Mouse (Mus musculus): ENCODE results near the gene Serpini1.
"Not testable (repeated sequence)": the region's sequence is repeated elsewhere in the genome, so short reads cannot be mapped to it uniquely, and the experiment has no call there.

The Serpini1 gene

DNA sequence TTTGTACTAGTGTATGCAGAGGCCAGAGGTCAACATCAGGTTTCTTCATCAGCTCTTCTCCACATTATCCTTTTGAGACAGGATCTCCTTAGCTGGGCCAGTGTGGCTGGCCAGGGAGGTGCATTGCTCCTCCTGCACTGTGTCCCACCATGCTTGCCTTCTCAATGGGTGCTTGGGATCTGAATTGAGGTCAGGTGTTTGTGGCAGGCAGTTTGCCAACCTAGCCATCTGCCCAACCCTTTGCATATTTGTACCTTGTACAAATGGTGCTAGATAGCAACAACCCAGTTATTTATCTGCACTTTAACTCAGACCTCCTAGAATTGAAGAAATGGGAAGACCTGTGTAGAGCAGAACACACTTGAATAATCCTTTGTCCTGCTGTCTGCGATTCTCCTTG is 78.3 kb downstream of the Serpini1 start:
- in situ Hi-C loops (cut with MboI) = no loop called here

DNA sequence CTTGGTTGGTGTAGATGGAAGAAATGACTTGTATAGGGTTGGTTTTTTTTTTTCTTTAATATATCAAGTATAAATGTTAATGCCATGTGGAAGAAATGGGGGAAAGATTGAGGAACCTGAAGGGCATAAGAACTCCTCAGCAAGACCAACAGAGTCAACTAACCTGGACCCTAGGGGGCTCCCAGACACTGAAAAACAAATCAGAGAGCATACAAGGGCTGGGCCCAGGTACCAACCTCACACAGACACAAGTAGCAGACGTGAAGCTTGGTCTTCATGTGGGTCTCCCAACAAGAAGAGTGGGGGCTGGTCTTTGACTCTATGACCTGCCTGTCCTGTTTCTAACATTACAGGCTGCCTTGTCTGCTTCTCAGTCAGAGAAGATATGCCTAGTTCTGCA is 82.2 kb downstream of the Serpini1 start:
- in situ Hi-C loops (cut with MboI) = no loop called here

DNA sequence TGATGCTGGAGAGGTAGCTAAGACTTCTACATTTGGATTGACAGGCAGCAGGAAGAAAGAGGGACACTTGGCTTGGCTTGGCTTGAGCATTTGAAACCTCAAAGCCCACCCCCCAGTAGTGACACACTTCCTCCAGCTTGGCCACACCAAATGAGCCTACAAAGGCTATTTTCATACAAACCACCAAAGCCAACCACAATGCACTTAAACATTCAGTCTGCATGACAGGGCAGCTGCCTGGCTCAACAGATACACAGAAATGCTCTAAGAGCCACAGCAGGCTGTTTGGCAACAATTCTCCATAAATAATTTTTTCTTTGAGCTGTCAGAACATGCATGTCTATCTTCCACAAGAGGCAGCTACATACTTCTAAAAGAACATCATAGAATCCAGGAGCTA is 90.2 kb downstream of the Serpini1 start:
- in situ Hi-C loops (cut with MboI) = no loop called here

DNA sequence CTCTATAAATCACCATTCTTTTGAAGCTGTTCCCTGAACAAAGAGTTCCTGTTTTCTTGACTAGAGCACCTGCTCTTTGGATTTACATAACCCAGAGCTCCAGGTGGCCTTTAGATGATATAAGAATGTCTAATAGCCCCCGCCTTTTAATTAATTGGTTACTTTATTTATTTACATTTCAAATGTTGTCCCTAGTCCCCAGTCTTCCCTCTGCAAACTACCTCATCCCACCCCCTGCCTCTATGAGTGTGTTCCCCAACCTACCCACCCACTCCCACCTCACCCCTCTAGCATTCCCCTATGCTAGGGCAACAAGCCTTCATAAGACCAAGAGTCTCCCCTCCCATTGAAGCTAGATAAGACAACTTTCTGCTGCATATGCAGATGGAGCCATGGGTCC is 90.9 kb downstream of the Serpini1 start:
- in situ Hi-C loops (cut with MboI) = no loop called here

DNA sequence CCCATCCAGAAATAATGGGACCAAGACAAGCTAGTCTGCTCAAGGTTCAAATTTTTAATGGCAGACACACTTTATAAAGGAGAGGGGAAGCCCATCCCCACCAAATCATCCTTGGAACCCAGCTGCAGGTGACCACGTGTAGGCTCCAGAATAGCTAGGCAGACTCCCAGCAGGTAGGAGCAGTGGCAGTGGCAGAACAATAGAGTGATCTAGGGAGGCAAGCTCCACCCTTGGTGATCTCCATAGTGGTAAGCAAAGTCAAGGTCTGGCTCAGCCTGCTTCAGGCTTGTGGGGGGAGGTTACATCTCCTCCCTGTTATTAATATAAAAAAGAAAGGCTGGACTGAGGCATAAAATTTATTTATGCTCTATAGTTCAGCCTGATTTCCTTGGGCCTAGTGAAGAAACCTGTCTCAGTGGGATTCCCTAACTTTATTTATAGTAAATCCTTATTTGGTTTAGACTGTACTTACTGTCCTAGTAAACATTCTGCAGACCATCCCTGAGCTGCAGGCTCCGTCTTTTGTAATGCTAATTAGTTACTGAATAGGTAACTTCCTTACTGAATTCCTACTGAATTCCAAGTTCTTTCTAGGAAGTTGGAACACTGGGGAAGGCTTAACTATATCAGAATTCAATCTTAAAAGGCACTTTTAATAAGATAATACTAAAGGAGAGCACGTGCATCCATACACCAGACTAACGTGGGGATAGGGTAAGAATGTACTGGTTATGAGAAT is 93.2 kb downstream of the Serpini1 start:
- in situ Hi-C loops (cut with MboI) = not testable (repeated sequence)

DNA sequence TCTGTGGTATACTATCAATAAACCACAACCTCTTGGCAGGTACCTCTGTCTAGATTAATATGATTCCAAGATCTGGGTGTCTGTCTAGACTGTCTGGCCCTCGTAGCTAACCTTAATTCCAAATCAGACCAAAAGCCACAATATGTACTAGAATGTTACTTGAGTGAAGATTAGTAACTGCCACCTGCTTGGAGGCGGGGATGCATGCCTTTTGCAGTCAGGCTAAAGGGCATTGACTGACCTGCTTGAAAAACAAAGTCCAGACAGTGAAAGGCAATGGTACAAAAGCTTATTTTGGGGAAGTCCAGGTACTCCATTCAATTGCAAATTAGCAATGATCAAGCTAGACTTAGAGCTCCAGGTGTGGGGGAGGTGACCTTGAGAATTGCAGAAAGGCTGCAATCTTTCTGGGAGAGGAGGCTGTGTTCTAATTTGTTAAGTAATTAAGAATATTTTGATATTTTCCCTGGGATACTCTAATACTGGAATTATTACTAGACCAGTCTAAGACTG is 94.3 kb downstream of the Serpini1 start:
- in situ Hi-C loops (cut with MboI) = no loop called here

DNA sequence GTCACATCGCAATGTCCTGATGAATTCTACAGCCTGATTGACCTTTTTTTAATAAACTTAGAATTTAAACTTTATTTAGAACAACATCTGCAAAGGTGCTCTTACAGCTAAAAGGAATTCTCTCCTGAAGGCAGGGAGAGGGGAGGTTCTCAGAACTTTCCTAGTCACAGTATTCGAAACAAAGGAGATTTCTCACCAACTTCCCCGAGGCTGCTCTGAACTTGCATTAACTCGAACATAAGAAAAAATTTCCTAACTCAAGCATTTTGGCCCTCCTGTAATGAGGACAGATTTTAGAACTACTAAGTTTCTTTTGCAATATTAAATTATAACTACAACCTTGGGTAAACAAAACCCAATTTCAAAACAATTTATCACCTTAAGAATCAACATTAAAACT is 96.6 kb downstream of the Serpini1 start:
- in situ Hi-C loops (cut with MboI) = not testable (repeated sequence)

DNA sequence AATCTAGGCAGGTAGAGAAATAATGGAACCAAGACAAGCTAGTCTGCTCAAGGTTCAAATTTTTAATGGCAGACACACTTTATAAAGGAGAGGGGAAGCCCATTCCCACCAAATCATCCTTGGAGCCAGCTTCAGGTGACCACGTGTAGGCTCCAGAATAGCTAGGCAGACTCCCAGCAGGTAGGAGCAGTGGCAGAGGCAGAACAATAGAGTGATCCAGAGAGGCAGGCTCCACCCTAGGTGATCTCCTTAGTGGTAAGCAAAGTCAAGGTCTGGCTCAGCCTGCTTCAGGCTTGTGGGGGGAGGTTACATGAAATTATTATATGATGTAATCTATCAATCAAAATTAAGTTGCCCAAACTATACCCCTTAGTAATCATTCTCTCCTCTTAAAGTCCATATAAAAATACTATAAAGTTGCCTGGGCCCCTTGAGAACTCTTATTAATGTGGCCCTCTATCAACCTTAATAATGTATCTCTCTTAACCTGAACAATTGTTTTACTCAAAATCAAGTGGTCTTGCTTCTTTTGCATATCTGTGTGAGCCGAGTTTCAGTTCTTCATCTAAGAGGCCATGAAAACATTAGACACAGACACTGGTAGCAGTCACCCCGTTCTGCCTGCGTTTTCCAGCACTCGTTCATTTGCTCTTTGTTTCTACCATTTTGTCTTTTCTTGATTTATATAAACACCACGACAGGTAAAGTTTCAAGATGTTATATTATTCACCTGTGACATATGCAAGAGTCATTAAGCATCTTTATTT is 98.4 kb downstream of the Serpini1 start:
- in situ Hi-C loops (cut with MboI) = no loop called here

DNA sequence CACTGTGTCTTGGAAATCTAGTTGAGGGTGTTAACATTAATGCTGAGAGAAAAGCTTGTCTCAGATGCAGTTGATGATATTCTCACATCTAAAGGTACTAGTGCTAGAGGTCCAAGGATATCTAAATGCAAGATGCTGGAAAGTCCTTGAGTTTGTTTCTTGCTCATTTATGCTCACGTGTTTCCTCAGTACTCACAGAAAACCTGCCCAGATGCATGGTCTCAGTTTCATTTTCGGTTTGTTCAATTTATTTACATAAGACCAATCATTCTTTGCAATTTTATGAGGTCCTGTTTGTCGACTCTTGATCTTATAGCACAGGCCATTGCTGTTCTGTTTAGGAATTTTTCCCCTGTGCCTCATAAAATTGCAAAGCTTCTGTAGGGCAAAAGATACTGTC is 109.6 kb downstream of the Serpini1 start:
- in situ Hi-C loops (cut with MboI) = no loop called here

DNA sequence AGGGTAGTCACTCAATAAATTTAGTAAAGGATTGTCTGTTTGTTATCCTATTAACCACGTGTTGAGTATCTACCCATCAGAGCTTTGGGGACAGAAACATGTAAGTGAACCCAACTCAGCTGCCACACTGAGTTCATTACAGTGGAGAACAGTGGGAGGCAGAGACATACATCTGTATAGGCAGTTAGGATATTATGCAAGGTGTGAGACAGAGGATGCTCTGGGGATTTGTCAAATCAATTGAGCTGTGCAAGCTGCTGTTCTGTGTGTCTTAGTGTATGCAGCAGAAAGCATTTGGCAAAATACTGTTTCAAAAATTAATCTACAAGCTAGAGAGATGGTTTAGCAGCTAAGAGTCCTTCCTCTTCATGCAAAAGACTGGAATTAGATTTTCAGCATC is 113.1 kb downstream of the Serpini1 start:
- in situ Hi-C loops (cut with MboI) = no loop called here

DNA sequence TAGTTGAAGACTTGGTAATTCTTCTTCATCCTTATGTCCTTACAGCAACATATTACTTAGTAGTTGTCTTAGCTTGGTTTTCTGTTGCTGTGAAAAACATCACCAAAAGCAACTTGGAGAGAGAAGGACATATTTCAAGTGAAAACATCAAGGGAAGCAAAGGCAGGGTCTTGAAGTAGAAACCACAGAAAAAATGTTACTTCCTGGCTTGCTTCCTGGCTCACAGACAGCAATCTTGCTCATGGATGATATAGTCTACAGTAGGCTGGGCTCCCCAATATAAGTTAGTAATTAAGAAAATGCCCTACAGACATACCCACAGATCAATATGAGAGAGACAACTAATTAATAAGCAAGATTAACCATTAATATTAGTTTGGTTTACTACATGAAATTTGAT is 125.5 kb downstream of the Serpini1 start:
- in situ Hi-C loops (cut with MboI) = no loop called here

DNA sequence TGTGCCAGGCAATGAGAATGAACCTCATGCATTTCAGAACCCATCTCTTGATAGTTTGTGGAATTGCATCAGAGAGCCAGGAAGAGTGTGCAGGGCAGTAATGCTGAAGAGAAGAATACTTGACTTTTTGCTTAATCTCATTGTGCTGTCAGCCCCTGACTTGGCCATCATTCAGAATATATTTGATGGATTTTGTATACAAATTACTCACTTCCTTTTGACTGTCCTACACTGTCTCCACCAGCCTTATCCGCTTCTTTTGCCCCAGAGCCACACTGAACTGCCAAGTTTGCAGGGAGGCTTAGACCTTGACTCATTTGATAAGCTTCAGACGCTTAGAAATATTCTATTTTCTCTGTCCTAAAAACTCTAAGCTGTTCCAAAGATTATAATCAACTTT is 129.4 kb downstream of the Serpini1 start:
- in situ Hi-C loops (cut with MboI) = no loop called here

DNA sequence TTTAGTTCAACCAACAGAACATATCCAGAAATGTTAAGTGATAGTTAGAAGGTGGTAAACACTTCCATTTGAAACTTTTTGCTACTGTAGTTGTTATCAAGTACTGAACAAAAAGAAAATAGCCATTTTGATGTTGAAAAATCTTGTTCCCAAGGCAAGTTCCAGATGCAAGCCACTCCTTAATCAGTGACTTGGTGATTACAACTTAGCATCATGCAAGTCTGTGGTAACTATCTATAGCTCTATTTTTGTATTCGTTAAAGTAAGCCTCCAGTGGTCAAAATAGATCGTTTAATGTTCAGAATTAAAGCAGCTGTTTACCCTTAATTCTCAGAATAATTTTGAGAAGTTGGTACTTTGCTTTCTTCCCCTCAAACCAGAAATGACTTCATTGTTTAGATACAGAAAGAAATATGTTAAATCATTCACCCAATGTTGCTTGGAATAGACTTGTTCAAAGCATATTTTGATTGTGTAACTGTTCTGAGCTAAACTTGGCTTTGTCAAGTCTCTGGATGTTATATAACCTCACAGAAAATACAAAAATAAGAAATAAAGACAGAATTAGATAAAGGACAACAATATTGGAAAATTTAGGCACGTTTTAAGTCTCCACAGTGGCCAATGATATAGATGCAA is 130.0 kb downstream of the Serpini1 start:
- in situ Hi-C loops (cut with MboI) = no loop called here

DNA sequence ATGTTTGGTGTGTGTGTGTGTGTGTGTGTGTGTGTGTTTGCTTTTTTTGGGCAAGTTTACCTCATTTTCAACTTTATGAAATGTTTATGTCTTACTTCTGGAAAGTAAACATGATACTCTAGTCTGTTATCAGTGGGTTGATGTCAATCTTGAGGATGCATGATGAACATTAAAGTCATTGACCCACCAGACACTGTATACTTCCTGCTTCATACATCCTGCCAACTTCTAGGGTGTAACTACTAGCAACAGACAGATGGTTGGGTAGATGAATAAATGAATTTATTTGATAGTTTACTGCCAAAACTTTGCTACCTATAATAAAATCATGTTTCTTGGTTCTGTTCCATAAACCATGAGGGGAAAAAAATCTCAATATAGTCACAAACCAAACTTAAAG is 133.0 kb downstream of the Serpini1 start:
- in situ Hi-C loops (cut with MboI) = no loop called here

DNA sequence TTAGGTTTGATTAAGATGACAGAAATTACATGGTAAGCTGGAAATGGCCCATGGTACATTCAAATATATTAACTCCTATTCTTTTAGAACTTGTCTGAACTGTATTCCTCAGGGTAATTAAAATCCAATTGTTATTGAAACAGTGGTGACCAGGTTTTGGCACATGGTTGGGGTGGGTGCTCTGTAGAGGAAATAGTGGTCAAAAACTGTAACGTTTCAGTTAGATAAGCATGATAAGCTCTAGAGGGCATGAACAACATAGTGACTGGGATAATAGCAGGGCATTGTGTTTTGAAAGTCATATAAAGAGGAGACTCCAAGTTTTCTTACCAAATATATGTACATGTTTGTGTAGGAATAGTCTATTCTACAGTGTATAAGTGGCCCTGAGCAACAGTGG is 134.7 kb downstream of the Serpini1 start:
- in situ Hi-C loops (cut with MboI) = no loop called here
